Mouse (Mus musculus) layer of hippocampus, postnatal 14 days (tissue): ENCODE measurements around the gene Psph. TPM values are rescaled to one million over a fixed set of nuclear protein-coding genes. Genes with fewer than 3 reads are reported as not detected.
"Not testable (repeated sequence)": the region's sequence is repeated elsewhere in the genome, so short reads cannot be mapped to it uniquely, and the experiment has no call there.

Experiments used
- DNase-seq, 2 experiments: peaks; one replicate each; pipeline ENCODE4 v3.0.0; 2021 to 2022; ENCODE audit warnings: low spot score in 2 of 2, mixed read lengths in 1 of 2
- long read RNA-seq, 2 experiments: library from polyadenylated mRNA; stranded (forward); transcript quantifications; one replicate each; pipeline ENCODE4 v2.0.0; 2021
- total RNA-seq, 2 experiments: library from RNA; stranded (reverse); gene quantifications; 2 replicates each; pipeline ENCODE4 v1.2.3; 2021

Gene Psph
- 10 to 100 TPM; 29.6 to 30.2 TPM for total RNA-seq
- long read RNA-seq, experiment 1, transcript Psph-201 (8 exons, 1,733 nt): major isoform, 10 of 37 reads
- long read RNA-seq, experiment 1, partial matches to known transcripts: 22 of 37 reads
- long read RNA-seq, experiment 1, other reads (novel, unspliced or antisense): 5 of 37 reads
- long read RNA-seq, experiment 2, transcript Psph-201 (8 exons, 1,733 nt): major isoform, 21 of 93 reads
- long read RNA-seq, experiment 2, partial matches to known transcripts: 62 of 93 reads
- long read RNA-seq, experiment 2, other reads (novel, unspliced or antisense): 10 of 93 reads

- DNase-seq: peak; percentile 98 to 99
Observed at GRCm38 (mm10) chr5:129786818-129787790, at the start of gene Psph. Psph (minus strand) TSS chr5:129787449.

DNA sequence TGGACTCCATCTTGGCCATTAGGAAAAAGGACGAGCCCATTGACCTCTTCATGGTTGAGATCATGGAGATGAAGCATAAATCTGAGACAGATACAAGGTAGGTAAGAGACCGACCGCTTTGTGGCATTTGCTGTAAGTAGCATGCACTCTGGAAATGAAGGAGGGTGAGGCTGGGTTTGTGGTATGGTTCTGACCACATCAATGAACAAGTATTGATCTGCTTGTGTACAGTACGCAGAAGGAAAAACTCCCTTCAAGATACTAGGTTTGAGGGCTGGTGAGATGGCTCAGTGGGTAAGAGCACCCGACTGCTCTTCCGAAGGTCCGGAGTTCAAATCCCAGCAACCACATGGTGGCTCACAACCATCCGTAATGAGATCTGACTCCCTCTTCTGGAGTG lies 3.3 kb upstream of the Psph start:
- not testable (repeated sequence) for DNase-seq

DNA sequence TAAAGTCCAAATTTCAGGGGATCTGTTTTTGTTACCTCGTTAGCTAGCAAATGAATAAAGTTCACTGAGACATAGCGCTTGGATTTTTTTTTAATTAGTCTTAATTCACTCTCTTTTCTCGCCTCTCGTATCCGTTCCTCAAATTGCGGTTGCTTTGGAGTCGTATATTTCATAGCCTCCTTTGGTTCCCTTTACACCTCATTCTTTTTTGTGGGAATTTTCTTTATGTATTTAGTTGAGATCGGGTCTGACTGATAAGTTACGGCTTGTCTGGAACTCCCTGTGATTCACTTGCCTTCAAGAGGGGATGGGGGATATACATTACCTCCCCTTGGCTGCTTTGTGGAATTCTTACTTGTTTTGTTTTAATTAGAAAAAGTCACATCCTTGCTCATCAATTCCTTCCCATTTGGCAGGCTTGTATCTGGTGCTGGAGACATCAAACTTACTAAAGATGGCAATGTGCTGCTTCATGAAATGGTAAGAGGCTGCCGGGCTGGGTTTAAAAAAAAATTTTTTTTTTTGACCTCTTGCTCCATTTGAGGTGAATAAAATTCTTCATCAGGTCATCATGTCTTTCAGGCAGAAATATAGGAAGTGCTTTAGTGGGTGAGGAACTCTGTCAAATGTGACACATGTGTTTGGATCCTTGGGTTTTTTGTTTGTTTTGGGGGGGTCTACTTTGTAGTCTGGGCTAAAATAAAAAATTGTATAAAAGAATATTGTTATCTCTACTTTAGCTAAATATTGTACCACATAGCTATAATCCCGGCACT lies 757 bp upstream of the Psph start:
- DNase-seq: no peak

GRCm38 (mm10) chr5:129786161-129786560 lies 1.1 kb downstream of the Psph start:
- DNase-seq: no peak

GRCm38 (mm10) chr5:129785235-129785870 lies 1.9 kb downstream of the Psph start:
- DNase-seq: no peak

- no peak for DNase-seq
Observed at GRCm38 (mm10) chr5:129782211-129782610, 5.0 kb downstream of the Psph start.

DNA sequence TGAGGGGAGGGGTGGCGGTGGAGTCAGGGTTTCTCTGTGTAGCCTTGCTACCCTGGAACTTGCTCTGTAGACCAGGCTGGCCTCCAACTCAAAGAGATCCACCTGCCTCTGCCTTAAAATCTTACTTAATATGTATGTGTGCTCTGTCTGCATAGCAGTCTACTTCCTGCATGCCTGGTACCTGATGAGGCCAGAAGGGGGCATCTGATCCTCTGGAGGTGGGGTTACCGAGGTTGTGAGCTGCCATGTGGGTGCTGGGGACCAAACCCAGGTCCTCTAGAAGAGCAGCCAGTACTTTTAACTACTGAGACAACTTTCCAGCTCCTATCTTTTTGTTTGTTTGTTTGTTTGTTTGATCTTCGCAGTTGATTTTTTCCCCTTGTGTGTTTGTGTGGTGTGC lies 7.1 kb downstream of the Psph start:
- no peak for DNase-seq

DNA sequence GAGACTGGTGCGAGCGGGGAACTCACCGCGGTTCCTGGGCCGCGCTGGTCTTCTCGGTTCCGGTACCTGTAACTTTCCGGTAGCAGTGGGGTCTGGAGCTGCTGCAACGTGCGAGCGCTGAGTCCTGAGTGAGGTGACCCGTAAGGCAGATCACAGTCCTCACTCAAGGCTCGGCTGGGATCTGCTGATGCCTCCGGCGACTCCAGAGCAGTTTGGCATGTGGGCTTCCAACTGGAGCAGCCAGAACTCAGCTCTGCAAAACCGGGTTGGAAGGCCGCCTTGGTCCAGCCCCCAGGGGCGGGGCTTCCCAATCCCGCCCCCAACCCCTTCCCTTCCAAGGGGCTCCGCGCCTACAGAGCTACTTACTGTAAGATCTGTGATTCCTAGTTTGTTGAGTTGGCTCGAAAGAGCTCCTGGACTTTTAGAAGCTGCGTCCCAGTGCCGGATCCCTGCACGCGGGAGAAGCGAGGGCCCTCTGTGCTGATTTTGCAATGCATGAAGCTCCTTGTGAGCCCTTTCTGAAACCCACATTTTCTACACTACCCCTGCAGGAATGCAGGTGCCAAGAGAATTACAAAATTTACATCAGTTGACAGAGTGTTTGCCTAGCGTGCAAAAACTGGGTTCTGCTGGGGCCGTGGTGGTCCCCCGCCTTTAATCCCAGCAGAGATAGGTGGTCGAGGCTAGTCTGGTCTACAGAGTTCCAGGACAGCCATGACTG lies 8.1 kb downstream of the Psph start:
- peak; percentile 76 to 87 for DNase-seq

- DNase-seq: no peak
Observed at GRCm38 (mm10) chr5:129778348-129778995, 8.8 kb downstream of the Psph start.

DNA sequence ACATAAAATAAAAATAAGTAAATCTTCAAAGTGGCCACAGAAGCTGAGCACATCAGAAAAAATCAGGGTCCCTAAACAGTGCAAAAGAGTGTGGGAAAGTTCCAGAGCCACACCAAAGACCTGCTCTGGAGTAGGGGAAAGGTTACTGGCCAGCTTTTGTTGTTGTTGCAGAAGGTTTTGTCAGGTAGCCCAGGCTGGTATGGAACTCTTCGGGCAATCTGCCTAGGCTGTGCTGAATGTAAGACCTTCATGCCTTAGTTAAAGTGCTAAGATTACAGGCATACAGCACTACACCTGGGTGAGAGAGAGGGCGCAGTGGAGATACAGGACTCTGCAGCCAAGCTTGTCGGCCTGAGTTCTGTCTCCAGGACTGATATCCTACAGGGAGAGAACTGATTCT lies 12.6 kb downstream of the Psph start:
- DNase-seq: no peak

DNA sequence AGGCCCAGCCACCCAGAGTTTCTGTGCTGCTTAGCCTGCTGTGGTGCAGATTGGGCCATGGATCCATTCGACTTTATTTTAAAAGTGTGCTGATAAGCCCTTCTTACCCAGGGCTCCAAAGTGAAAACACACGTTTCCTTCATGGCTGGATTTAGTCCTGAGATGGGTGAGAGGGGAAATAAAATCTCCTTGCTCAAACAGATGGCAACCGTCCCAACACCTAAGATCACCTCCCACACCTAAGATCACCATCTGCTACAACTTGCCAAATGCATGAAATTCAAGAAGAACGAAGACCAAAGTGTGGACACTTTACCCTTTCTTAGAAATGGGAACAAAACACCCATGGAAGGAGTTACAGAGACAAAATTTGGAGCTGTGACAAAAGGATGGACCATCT lies 13.9 kb downstream of the Psph start:
- not testable (repeated sequence) for DNase-seq

- DNase-seq: no peak
Observed at GRCm38 (mm10) chr5:129772433-129772832, 14.8 kb downstream of the Psph start.

DNA sequence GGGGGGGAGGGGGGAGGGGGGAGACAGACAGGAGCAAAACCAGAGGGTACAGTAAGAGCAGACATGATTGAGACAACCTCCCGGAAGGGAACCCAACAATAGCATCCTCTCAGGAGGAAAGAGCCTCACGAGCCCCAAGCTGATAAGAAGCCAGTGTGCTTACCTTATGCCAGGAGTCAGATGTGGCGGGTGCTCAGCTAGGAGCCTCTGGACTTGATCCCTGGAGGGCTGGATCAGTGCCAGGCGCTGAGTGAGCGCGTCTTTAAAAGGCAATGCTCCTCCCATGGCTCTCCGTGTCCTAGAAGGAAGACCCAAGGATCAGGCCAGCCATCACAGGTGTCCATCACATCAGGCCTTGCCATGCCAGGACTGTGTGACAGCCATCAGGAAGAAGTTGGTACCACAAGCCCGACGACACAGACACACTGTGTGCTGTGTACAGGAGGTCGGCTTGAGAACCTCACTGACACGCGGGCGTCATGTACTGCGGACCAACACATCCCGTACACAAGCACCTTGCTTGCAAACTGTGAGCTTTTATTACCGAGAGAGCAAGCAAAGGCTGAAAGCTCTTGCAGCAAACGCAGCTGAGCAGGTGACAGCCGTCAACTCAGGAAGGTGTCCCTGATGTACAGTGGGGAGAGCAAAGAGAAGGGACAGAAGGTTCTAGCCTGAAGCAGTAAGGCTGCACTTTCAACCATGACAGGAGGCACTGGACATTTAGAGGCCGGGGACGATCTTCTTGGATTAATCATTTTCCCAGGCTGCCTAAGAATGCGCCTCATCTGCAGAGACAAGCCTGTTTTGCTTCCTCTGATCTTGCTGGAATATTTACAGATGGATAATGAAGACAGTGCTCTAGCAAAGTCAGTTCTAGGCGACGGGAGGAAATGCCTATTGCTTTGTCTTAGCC lies 16.6 kb downstream of the Psph start:
- no peak for DNase-seq

DNA sequence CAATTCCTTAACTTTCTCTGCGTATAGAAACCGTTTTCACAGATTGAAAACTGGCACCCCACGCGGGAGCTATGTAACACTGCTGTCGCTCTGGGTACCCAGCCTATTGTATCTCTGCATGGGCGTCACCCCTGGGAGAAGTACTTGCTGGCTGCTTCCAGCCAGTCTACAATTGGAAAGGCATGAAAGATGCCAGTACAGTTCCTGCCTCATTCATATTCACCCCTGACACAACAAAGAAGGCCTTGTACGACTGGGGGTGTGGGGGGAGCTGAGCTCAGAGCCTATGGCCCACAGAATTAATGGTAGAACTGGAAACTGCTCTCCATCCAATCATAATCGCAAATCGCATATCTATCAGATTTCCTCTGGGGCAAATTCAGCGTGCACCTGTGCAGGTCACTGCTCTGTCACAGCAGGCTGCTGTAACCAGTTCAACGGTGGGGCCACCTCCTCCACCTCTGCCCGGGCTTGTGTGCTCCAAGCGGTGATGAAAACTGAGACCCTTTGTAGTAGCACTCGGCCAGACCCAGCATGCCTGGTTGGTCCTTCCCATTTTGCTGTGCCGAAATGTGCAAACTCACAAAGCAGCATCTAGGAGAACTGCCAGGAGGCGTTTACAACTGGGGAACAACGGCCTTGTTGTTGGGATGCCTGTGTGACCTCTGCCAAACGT lies 25.2 kb downstream of the Psph start:
- DNase-seq: peak; percentile 46 to 79

GRCm38 (mm10) chr5:129759929-129760480 lies 27.2 kb downstream of the Psph start:
- no peak for DNase-seq

- DNase-seq: no peak
Observed at GRCm38 (mm10) chr5:129756886-129757285, 30.4 kb downstream of the Psph start.

GRCm38 (mm10) chr5:129744050-129744449 lies 43.2 kb downstream of the Psph start:
- DNase-seq: no peak
